Mouse (Mus musculus): Measurements from ENCODE around the gene Ralgps2.

- TF ChIP-seq CTCF (IDR thresholded peaks at IDR 0.05; ENCODE audit: control insufficient read depth, insufficient read depth, low read length), result no peak
- TF ChIP-seq POLR2A (IDR thresholded peaks at IDR 0.05; ENCODE audit: borderline replicate concordance, control insufficient read depth, low read depth, low read length), result no peak
These were observed 46.5 kb upstream of the Ralgps2 start for GRCm38 (mm10) chr1:156985657-156986640.

Measured in bone marrow, adult 2 months (tissue).